Mouse (Mus musculus) heart, embryonic 16.5 days (tissue): ENCODE measurements at regions not wholly inside any gene's neighbourhood (a gene's known extent, or its start where the extent isn't known, plus 50 kb on each side); places are given as distances from the start of the nearest gene placed in this dataset.

ENCODE experiments used
- ATAC-seq: fragments of 200-750 bp; cut with Nextera tagmentation; replicated peaks from 2 replicates; pipeline ENCODE4 v1.8.0; 2017; ENCODE audit warnings: moderate number of reproducible peaks; ENCODE audit not compliant: insufficient read depth, low FRiP score; ENCODE audit errors: extremely low read depth
- H3K27ac ChIP-seq: fragments of 300-500 bp; sonication (generic); 2 replicates; pipeline ENCODE4 v1.5.1; 2014; ENCODE audit warnings: mild to moderate bottlenecking, low read length, control low read depth, moderate library complexity
- H3K27me3 ChIP-seq: fragments of 300-500 bp; sonication (generic); 2 replicates; pipeline ENCODE4 v1.6.1; 2014; ENCODE audit warnings: low read length, mixed read lengths; ENCODE audit not compliant: control insufficient read depth, insufficient read depth
- H3K36me3 ChIP-seq: fragments of 300-500 bp; sonication (generic); 2 replicates; pipeline ENCODE4 v1.6.1; 2014; ENCODE audit not compliant: control insufficient read depth, insufficient read depth
- H3K4me1 ChIP-seq: fragments of 300-500 bp; sonication (generic); 2 replicates; pipeline ENCODE4 v1.6.1; 2014; ENCODE audit warnings: low read length, mixed read lengths; ENCODE audit not compliant: control insufficient read depth, insufficient read depth
- H3K4me2 ChIP-seq: fragments of 300-500 bp; sonication (generic); 2 replicates; pipeline ENCODE4 v1.6.1; 2014; ENCODE audit warnings: low read depth, mild to moderate bottlenecking, control low read depth, low read length
- H3K4me3 ChIP-seq: fragments of 300-500 bp; sonication (generic); 2 replicates; pipeline ENCODE4 v1.5.1; 2014; ENCODE audit warnings: mild to moderate bottlenecking, control low read depth, low read length
- H3K9ac ChIP-seq: fragments of 300-500 bp; sonication (generic); 2 replicates; pipeline ENCODE4 v1.6.1; 2014; ENCODE audit warnings: low read length, control low read depth
- H3K9me3 ChIP-seq: fragments of 300-500 bp; sonication (generic); replicated peaks from 2 replicates; pipeline ENCODE4 v1.6.1; 2016; ENCODE audit warnings: low read length; ENCODE audit not compliant: control insufficient read depth
- WGBS: fragments of 180-500 bp; shearing (Covaris S2); extraction: QIAGEN DNeasy Blood & Tissue Kit; methylation state at CpG from one replicate; pipeline ENCODE4 v1.1.7; 2014; 5-methylcytosine and 5-hydroxymethylcytosine counted together

GRCm38 (mm10) chr2:80717979-80718378 lies 100.9 kb downstream of the Nup35 start:
- no peak overlapping the region for H3K4me2 ChIP-seq
- no peak overlapping the region for H3K27ac ChIP-seq
- no peaks in the 10 kb centered on the region for H3K4me1 ChIP-seq
- no peak for ATAC-seq
- no peak overlapping the region for H3K4me3 ChIP-seq
- no peak overlapping the region for H3K9ac ChIP-seq
- H3K9me3 ChIP-seq = no peaks in the 10 kb centered on the region
- no peaks in the 10 kb centered on the region for H3K36me3 ChIP-seq
- H3K27me3 ChIP-seq = no peaks in the 10 kb centered on the region
- 36% methylated on average over 2 of the region's 2 CpGs for WGBS

- no peak overlapping the region for H3K4me2 ChIP-seq
- H3K27me3 ChIP-seq = no peaks in the 10 kb centered on the region
- no peak overlapping the region for H3K9ac ChIP-seq
- no peak overlapping the region for H3K4me3 ChIP-seq
- no peak overlapping the region for H3K27ac ChIP-seq
- H3K4me1 ChIP-seq = no peaks in the 10 kb centered on the region
- no peak for ATAC-seq
- H3K36me3 ChIP-seq = no peaks in the 10 kb centered on the region
- no peaks in the 10 kb centered on the region for H3K9me3 ChIP-seq
- WGBS = 54% methylated on average over 5 of the region's 5 CpGs
These were observed 107.0 kb downstream of the Nup35 start for GRCm38 (mm10) chr2:80724085-80724484.

GRCm38 (mm10) chr2:80731324-80731723 lies 114.3 kb downstream of the Nup35 start:
- 81% methylated on average over 3 of the region's 3 CpGs for WGBS

GRCm38 (mm10) chr2:80746737-80747136 lies 129.7 kb downstream of the Nup35 start:
- Histone ChIP-seq H3K4me1 (no peaks in the 10 kb centered on the region), H3K9ac (no peak overlapping the region), H3K27me3 (no peaks in the 10 kb centered on the region), H3K4me2 (no peak overlapping the region), H3K27ac (no peak overlapping the region), H3K4me3 (no peak overlapping the region), H3K36me3 (no peaks in the 10 kb centered on the region), H3K9me3 (peaks cover under 1% of the 10 kb centered on the region; the same call in 1 of the 2 replicates)
- ATAC-seq = no peak
- WGBS = 69% methylated on average over 6 of the region's 6 CpGs

More at GRCm38 (mm10) chr2:80731324-80731723, 114.3 kb downstream of the Nup35 start:
- Histone ChIP-seq H3K9me3 (no peaks in the 10 kb centered on the region), H3K4me3 (no peak overlapping the region), H3K36me3 (no peaks in the 10 kb centered on the region), H3K4me1 (no peaks in the 10 kb centered on the region), H3K9ac (no peak overlapping the region), H3K27ac (no peak overlapping the region), H3K27me3 (no peaks in the 10 kb centered on the region), H3K4me2 (no peak overlapping the region)
- no peak for ATAC-seq

GRCm38 (mm10) chr2:80762013-80762612 lies 145.1 kb downstream of the Nup35 start:
- H3K9ac ChIP-seq = no peak overlapping the region

GRCm38 (mm10) chr2:80771176-80771575 lies 154.1 kb downstream of the Nup35 start:
- 0 out of 2 replicates have a peak, but pooled peaks have one; percentile 52 for ATAC-seq

More at GRCm38 (mm10) chr2:80762013-80762612, 145.1 kb downstream of the Nup35 start:
- no peak overlapping the region for H3K4me2 ChIP-seq
- 37% methylated on average over 3 of the region's 3 CpGs for WGBS
- no peaks in the 10 kb centered on the region for H3K4me1 ChIP-seq
- H3K4me3 ChIP-seq = no peak overlapping the region
- no peak overlapping the region for H3K27ac ChIP-seq
- no peak for ATAC-seq
- no peaks in the 10 kb centered on the region for H3K27me3 ChIP-seq
- H3K9me3 ChIP-seq = no peaks in the 10 kb centered on the region
- no peaks in the 10 kb centered on the region for H3K36me3 ChIP-seq

GRCm38 (mm10) chr2:80772455-80772854 lies 155.4 kb downstream of the Nup35 start:
- Histone ChIP-seq H3K4me2 (no peak overlapping the region), H3K27me3 (no peaks in the 10 kb centered on the region), H3K4me1 (no peaks in the 10 kb centered on the region), H3K9me3 (no peaks in the 10 kb centered on the region), H3K4me3 (no peak overlapping the region), H3K27ac (no peak overlapping the region), H3K9ac (no peak overlapping the region), H3K36me3 (no peaks in the 10 kb centered on the region)
- 70% methylated on average over 3 of the region's 3 CpGs for WGBS
- ATAC-seq = no peak

More at GRCm38 (mm10) chr2:80771176-80771575, 154.1 kb downstream of the Nup35 start:
- no peaks in the 10 kb centered on the region for H3K4me1 ChIP-seq
- no peaks in the 10 kb centered on the region for H3K36me3 ChIP-seq
- no peak overlapping the region for H3K27ac ChIP-seq
- no peak overlapping the region for H3K9ac ChIP-seq
- H3K27me3 ChIP-seq = no peaks in the 10 kb centered on the region
- no peak overlapping the region for H3K4me2 ChIP-seq
- no peak overlapping the region for H3K4me3 ChIP-seq
- no peaks in the 10 kb centered on the region for H3K9me3 ChIP-seq
- 55% methylated on average over 5 of the region's 5 CpGs for WGBS

- Histone ChIP-seq H3K4me2 (no peak overlapping the region), H3K36me3 (no peaks in the 10 kb centered on the region), H3K27me3 (no peaks in the 10 kb centered on the region), H3K9me3 (no peaks in the 10 kb centered on the region), H3K9ac (no peak overlapping the region), H3K4me1 (no peaks in the 10 kb centered on the region), H3K4me3 (no peak overlapping the region), H3K27ac (no peak overlapping the region)
- ATAC-seq = no peak
- 83% methylated on average over 4 of the region's 4 CpGs for WGBS
These were observed 169.3 kb downstream of the Nup35 start for GRCm38 (mm10) chr2:80786370-80786769.

- Histone ChIP-seq H3K27ac (no peak overlapping the region), H3K36me3 (no peaks in the 10 kb centered on the region), H3K4me1 (no peaks in the 10 kb centered on the region), H3K9me3 (no peaks in the 10 kb centered on the region), H3K4me2 (no peak overlapping the region), H3K27me3 (no peaks in the 10 kb centered on the region), H3K9ac (no peak overlapping the region), H3K4me3 (no peak overlapping the region)
- WGBS = 59% methylated on average over 14 of the region's 14 CpGs
- no peak for ATAC-seq
These were observed 176.5 kb downstream of the Nup35 start for GRCm38 (mm10) chr2:80793345-80794147.
